Mouse (Mus musculus) heart, embryonic 16.5 days (tissue): ENCODE results near the gene Pef1. TPM values are rescaled to one million over a fixed set of nuclear protein-coding genes. Genes with fewer than 3 reads are reported as not detected.

Experiments used
- ATAC-seq: fragments of 200-750 bp; cut with Nextera tagmentation; replicated peaks from 2 replicates; pipeline ENCODE4 v1.8.0; 2017; ENCODE audit warnings: moderate number of reproducible peaks; ENCODE audit not compliant: insufficient read depth, low FRiP score; ENCODE audit errors: extremely low read depth
- H3K27ac ChIP-seq: fragments of 300-500 bp; sonication (generic); 2 replicates; pipeline ENCODE4 v1.5.1; 2014; ENCODE audit warnings: mild to moderate bottlenecking, low read length, control low read depth, moderate library complexity
- H3K27me3 ChIP-seq: fragments of 300-500 bp; sonication (generic); 2 replicates; pipeline ENCODE4 v1.6.1; 2014; ENCODE audit warnings: low read length, mixed read lengths; ENCODE audit not compliant: control insufficient read depth, insufficient read depth
- H3K36me3 ChIP-seq: fragments of 300-500 bp; sonication (generic); 2 replicates; pipeline ENCODE4 v1.6.1; 2014; ENCODE audit not compliant: control insufficient read depth, insufficient read depth
- H3K4me1 ChIP-seq: fragments of 300-500 bp; sonication (generic); 2 replicates; pipeline ENCODE4 v1.6.1; 2014; ENCODE audit warnings: low read length, mixed read lengths; ENCODE audit not compliant: control insufficient read depth, insufficient read depth
- H3K4me2 ChIP-seq: fragments of 300-500 bp; sonication (generic); 2 replicates; pipeline ENCODE4 v1.6.1; 2014; ENCODE audit warnings: low read depth, mild to moderate bottlenecking, control low read depth, low read length
- H3K4me3 ChIP-seq: fragments of 300-500 bp; sonication (generic); 2 replicates; pipeline ENCODE4 v1.5.1; 2014; ENCODE audit warnings: mild to moderate bottlenecking, control low read depth, low read length
- H3K9ac ChIP-seq: fragments of 300-500 bp; sonication (generic); 2 replicates; pipeline ENCODE4 v1.6.1; 2014; ENCODE audit warnings: low read length, control low read depth
- H3K9me3 ChIP-seq: fragments of 300-500 bp; sonication (generic); replicated peaks from 2 replicates; pipeline ENCODE4 v1.6.1; 2016; ENCODE audit warnings: low read length; ENCODE audit not compliant: control insufficient read depth
- WGBS: fragments of 180-500 bp; shearing (Covaris S2); extraction: QIAGEN DNeasy Blood & Tissue Kit; methylation state at CpG from one replicate; pipeline ENCODE4 v1.1.7; 2014; 5-methylcytosine and 5-hydroxymethylcytosine counted together
- polyA plus RNA-seq: library from polyadenylated mRNA; unstranded; fragments of >200 nt; fragmentation: Nextera tagmentation; extraction: Ambion mirVana; gene quantifications from 2 replicates; pipeline ENCODE4 v1.2.1, GENCODE M21; 2015

Pef1 gene
- polyA plus RNA-seq, 1 experiment from 2014 or later = 61.9 TPM

DNA sequence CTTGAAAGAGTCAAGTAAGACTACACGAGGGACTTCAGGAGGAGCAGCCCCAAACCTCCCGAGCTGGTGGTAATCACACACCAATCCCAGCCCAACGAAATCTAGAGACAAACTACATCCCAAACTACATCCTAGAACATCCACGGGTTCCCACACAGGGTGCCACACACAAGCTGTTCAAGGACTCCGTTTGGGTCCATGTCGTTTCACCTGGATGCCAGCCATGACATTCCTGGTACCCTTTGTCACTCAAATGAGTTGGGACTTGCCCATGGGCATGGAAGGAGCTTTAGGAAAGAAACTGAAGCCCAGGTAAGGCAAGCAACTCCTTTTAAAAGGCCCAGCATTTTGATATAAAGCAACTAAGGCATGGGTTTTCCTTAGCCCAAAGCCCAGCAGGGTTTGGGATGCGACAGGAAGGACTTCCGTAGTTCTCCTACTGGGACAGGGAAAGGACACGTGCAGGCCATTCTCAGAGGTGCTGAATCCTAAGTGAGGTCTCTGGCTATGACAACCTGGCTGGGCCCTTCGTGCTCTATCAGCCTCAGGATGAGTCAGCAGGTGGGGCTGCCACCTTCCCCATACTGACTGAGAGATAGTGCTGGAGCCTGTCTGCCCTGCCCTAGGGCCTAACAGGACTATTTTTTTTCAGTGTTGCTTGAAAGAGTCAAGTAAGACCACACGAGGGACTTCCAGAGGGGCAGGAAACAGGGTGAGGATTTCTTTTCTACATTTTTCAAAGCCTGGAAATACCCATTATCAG lies 70.9 kb downstream of the Pef1 start:
- 54% methylated on average over 11 of the region's 11 CpGs for WGBS
- peak overlapping the region; percentile 50 for H3K4me3 ChIP-seq
- peak overlapping the region; percentile 66 for H3K4me2 ChIP-seq
- no peaks in the 10 kb centered on the region for H3K27me3 ChIP-seq
- H3K36me3 ChIP-seq = no peaks in the 10 kb centered on the region
- peak overlapping the region; percentile 88 for H3K27ac ChIP-seq
- no peaks in the 10 kb centered on the region for H3K9me3 ChIP-seq
- H3K4me1 ChIP-seq = peaks cover 74% of the 10 kb centered on the region
- H3K9ac ChIP-seq = no peak overlapping the region; the same call in 1 of the 2 replicates
- no peak for ATAC-seq

DNA sequence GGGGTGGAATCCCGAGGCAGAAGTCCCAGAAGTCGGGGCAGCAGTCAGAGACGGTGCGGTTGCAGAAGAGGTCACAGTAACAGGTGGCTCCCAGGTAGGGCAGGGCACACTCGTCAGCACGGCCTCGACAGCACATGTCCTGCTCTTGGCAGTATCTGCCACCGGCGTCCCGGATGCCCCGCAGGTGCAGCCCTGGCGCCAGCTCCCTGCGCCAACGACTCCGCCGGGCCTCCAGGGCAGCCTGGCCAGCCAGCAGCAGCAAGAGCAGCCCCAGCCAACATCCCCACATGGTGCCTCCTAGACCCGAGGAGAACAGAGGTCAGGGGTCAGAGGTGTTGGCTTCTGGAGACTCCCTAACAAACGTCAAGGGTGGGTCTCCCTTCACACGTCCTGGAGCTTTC lies 71.6 kb downstream of the Pef1 start:
- Histone ChIP-seq H3K27me3 (no peaks in the 10 kb centered on the region), H3K4me2 (peak overlapping the region; percentile 66), H3K9ac (peak overlapping the region; percentile 72), H3K9me3 (no peaks in the 10 kb centered on the region), H3K4me1 (peaks cover 68% of the 10 kb centered on the region), H3K4me3 (peak overlapping the region; percentile 50), H3K36me3 (no peaks in the 10 kb centered on the region), H3K27ac (peak overlapping the region; percentile 10; the same call in 1 of the 2 replicates)
- WGBS = 43% methylated on average over 19 of the region's 19 CpGs
- ATAC-seq = no peak

DNA sequence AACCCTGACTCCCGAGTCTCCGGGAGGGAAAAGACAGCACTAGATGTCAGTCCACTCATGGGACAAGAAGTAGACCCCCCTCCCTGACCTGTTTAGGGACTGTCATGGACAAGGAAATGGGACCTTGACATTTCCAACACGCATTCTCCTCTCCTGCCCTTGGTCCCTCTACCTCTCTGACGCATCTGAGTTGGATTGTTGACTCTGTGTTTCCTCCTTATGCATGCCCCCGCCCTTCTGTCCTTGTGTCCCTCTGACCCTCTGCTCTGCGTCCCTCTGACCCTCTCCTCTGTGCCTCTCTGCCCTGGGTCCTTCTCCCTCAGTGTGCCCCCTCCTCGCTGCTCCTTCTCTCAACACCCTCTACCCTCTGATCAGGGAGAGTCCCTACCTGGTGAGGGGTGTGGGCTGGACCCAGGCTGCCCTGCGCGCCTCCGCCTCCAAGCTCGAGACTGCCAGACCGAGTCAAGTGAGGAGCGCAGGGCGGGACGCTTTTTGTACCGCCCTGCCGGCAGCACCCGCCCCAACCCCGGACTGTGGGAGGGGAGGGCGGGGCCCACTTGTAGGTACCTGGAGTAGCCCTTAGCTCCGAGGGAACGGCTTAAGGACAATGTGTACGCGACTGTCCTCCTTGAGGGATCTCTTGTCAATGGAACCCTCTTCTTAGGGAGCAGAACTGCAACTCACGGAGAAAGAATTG lies 72.1 kb downstream of the Pef1 start:
- H3K4me3 ChIP-seq = peak overlapping the region; percentile 50
- H3K27me3 ChIP-seq = no peaks in the 10 kb centered on the region
- ATAC-seq = peak; percentile 59
- H3K4me2 ChIP-seq = peak overlapping the region; percentile 66
- 4% methylated on average over 25 of the region's 25 CpGs for WGBS
- peak overlapping the region; percentile 72 for H3K9ac ChIP-seq
- no peaks in the 10 kb centered on the region for H3K9me3 ChIP-seq
- no peaks in the 10 kb centered on the region for H3K36me3 ChIP-seq
- peak overlapping the region; percentile 57 for H3K27ac ChIP-seq
- H3K4me1 ChIP-seq = peaks cover 67% of the 10 kb centered on the region

GRCm38 (mm10) chr4:130175072-130175711 lies 72.8 kb downstream of the Pef1 start, which contains the start of gene Tinagl1:
Gene Tinagl1 (minus strand): TSS chr4:130175122.
- Histone ChIP-seq H3K9ac (peak within 1 kb of the TSS; percentile 72), H3K27me3 (no peaks in the 10 kb centered on the region), H3K4me1 (peaks cover 67% of the 10 kb centered on the region), H3K4me3 (peak within 1 kb of the TSS; percentile 50), H3K36me3 (no peaks in the 10 kb centered on the region), H3K27ac (peak within 1 kb of the TSS; percentile 57), H3K9me3 (no peaks in the 10 kb centered on the region), H3K4me2 (peak within 1 kb of the TSS; percentile 66)
- 7% methylated on average over 14 of the region's 14 CpGs for WGBS
- no peak for ATAC-seq

GRCm38 (mm10) chr4:130176156-130176720 lies 73.9 kb downstream of the Pef1 start:
- no peaks in the 10 kb centered on the region for H3K27me3 ChIP-seq
- no peak overlapping the region for H3K4me2 ChIP-seq
- WGBS = 79% methylated on average over 5 of the region's 5 CpGs
- H3K9ac ChIP-seq = no peak overlapping the region
- no peak overlapping the region for H3K27ac ChIP-seq
- no peaks in the 10 kb centered on the region for H3K9me3 ChIP-seq
- no peaks in the 10 kb centered on the region for H3K36me3 ChIP-seq
- ATAC-seq = no peak
- peaks cover 60% of the 10 kb centered on the region for H3K4me1 ChIP-seq
- no peak overlapping the region for H3K4me3 ChIP-seq

DNA sequence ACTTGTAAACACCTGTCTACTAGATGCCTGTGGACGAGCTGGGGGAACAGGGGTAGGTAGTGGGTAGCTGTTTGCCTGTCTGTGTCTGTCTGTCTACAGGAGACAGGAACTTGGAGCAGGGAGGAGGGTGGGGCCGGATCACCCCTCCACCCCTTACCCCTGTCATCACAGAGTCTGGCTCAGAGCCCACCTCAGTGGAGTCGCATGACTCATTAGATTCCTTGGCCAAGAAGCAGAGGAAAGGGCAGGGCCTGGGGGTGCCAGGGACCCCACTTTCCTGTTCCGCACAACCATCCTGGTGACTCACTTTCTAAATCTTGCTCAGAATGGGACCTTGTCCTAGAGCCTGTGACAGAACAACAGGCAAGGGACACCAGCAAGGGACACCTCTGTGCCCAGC lies 74.7 kb downstream of the Pef1 start:
- Histone ChIP-seq H3K27me3 (no peaks in the 10 kb centered on the region), H3K9ac (no peak overlapping the region), H3K27ac (peak overlapping the region; percentile 26; the same call in 1 of the 2 replicates), H3K4me2 (no peak overlapping the region), H3K4me1 (peaks cover 60% of the 10 kb centered on the region), H3K9me3 (no peaks in the 10 kb centered on the region), H3K36me3 (no peaks in the 10 kb centered on the region), H3K4me3 (no peak overlapping the region)
- peak; percentile 47; the same call in 1 of the 2 replicates for ATAC-seq
- 23% methylated on average over 4 of the region's 4 CpGs for WGBS

- no peaks in the 10 kb centered on the region for H3K9me3 ChIP-seq
- WGBS = 53% methylated on average over 7 of the region's 7 CpGs
- H3K4me3 ChIP-seq = no peak overlapping the region
- H3K27ac ChIP-seq = peak overlapping the region; percentile 63
- H3K27me3 ChIP-seq = no peaks in the 10 kb centered on the region
- H3K4me2 ChIP-seq = no peak overlapping the region
- no peak for ATAC-seq
- 0 out of 2 replicates have a peak overlapping the region, but pooled peaks have one; percentile 3 for H3K9ac ChIP-seq
- no peaks in the 10 kb centered on the region for H3K36me3 ChIP-seq
- H3K4me1 ChIP-seq = peaks cover 58% of the 10 kb centered on the region
Observed at GRCm38 (mm10) chr4:130177536-130177935, 75.2 kb downstream of the Pef1 start.
